Mouse (Mus musculus) bone marrow, adult 2 months (tissue): ENCODE data around the gene Ptprs.

Experiments used
- CTCF ChIP-seq: fragments of 200-500 bp; IDR thresholded peaks from 2 replicates; pipeline ENCODE4 v1.5.1; 2011; ENCODE audit warnings: low read length, control low read depth; ENCODE audit not compliant: control insufficient read depth, insufficient read depth
- POLR2A ChIP-seq: fragments of 200-500 bp; IDR thresholded peaks from 2 replicates; pipeline ENCODE4 v1.6.1; 2011; ENCODE audit warnings: low read depth, mild to moderate bottlenecking, control low read depth, low read length, borderline replicate concordance; ENCODE audit not compliant: control insufficient read depth

- no peak for TF ChIP-seq CTCF
- TF ChIP-seq POLR2A = no peak
Observed at GRCm38 (mm10) chr17:56431582-56431981, 44.7 kb downstream of the Ptprs start.
